Mouse (Mus musculus) ovary, postnatal 36 days (tissue): Measurements from ENCODE around the gene Ndufb3.
"Not testable (repeated sequence)": the region's sequence is repeated elsewhere in the genome, so short reads cannot be mapped to it uniquely, and the experiment has no call there.

Experiments
- DNase-seq: peaks from one replicate; pipeline ENCODE4 v3.0.0; 2022; ENCODE audit warnings: low spot score, mixed read lengths

Ndufb3 gene

GRCm38 (mm10) chr1:58586171-58586997 is at the start of gene Ndufb3, which contains the start of gene Fam126b:
TSS of gene Ndufb3 (plus strand) at chr1:58586384.
TSS of gene Fam126b (minus strand) at chr1:58586323.
- DNase-seq = peak; percentile 84

- no peak for DNase-seq
Observed at GRCm38 (mm10) chr1:58541386-58541785, 44.8 kb upstream of the Ndufb3 start.

GRCm38 (mm10) chr1:58560370-58560769 is 25.8 kb upstream of the Ndufb3 start:
- DNase-seq = not testable (repeated sequence)

GRCm38 (mm10) chr1:58562455-58562854 is 23.7 kb upstream of the Ndufb3 start:
- DNase-seq = peak; percentile 8

- DNase-seq = no peak
Observed at GRCm38 (mm10) chr1:58564981-58565380, 21.2 kb upstream of the Ndufb3 start.

- DNase-seq = no peak
Observed at GRCm38 (mm10) chr1:58566621-58567020, 19.6 kb upstream of the Ndufb3 start.

GRCm38 (mm10) chr1:58568456-58569130 is 17.6 kb upstream of the Ndufb3 start:
- no peak for DNase-seq

- no peak for DNase-seq
Observed at GRCm38 (mm10) chr1:58570437-58570836, 15.7 kb upstream of the Ndufb3 start.

GRCm38 (mm10) chr1:58579179-58579578 is 7.0 kb upstream of the Ndufb3 start:
- peak; percentile 5 for DNase-seq

GRCm38 (mm10) chr1:58582611-58583010 is 3.6 kb upstream of the Ndufb3 start:
- DNase-seq = no peak

GRCm38 (mm10) chr1:58584271-58584670 is 1.9 kb upstream of the Ndufb3 start:
- DNase-seq = no peak

- no peak for DNase-seq
Observed at GRCm38 (mm10) chr1:58585373-58586170, 612 bp upstream of the Ndufb3 start.

- DNase-seq = no peak
Observed at GRCm38 (mm10) chr1:58587491-58587890, 1.3 kb downstream of the Ndufb3 start.

GRCm38 (mm10) chr1:58602681-58603080 is 16.5 kb downstream of the Ndufb3 start:
- no peak for DNase-seq

- DNase-seq = no peak
Observed at GRCm38 (mm10) chr1:58603738-58604137, 17.6 kb downstream of the Ndufb3 start.

- not testable (repeated sequence) for DNase-seq
Observed at GRCm38 (mm10) chr1:58609591-58609990, 23.4 kb downstream of the Ndufb3 start.

- DNase-seq = no peak
Observed at GRCm38 (mm10) chr1:58610166-58610565, 24.0 kb downstream of the Ndufb3 start.

GRCm38 (mm10) chr1:58610611-58611010 is 24.4 kb downstream of the Ndufb3 start:
- DNase-seq = no peak

GRCm38 (mm10) chr1:58613786-58614185 is 27.6 kb downstream of the Ndufb3 start:
- DNase-seq = no peak

- no peak for DNase-seq
Observed at GRCm38 (mm10) chr1:58614424-58614823, 28.2 kb downstream of the Ndufb3 start.

GRCm38 (mm10) chr1:58615146-58615545 is 29.0 kb downstream of the Ndufb3 start:
- DNase-seq = no peak

GRCm38 (mm10) chr1:58616176-58616575 is 30.0 kb downstream of the Ndufb3 start:
- DNase-seq = no peak
